Mouse (Mus musculus) right cerebral cortex, postnatal 36 days (tissue): ENCODE measurements around the gene Cyp2u1.

Source experiments
- DNase-seq, 2 experiments: peaks; one replicate each; pipeline ENCODE4 v3.0.0; 2022; ENCODE audit warnings: low spot score in 2 of 2, mixed read lengths in 1 of 2

Gene Cyp2u1

DNA sequence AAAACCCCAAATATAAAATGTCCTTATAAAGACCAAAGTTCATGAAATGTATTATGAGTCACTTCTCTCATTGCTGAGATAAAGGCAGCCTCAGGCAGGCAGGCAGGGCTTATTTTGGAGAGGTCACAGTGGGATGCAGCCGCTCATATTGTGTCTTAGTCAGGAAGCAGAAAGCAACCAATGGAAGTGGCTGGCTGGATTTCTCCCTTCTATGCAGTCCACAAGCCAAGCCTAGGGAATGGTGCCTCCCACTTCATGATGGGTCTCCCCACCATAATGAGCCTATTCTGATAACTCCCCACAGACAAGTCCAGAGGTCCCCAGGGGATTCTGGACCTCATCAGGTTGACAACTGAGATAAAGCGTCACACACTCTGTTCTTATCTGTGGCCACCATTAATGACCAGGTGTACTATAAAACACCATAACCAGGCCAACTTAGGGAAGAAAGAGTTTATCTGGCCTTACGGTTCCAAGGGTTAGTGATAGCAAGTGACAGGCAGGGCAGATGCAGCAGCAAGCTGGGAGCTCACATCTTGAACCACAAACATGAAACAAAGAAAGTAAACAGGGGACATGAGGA, 47.5 kb downstream of the Cyp2u1 start:
- no peak for DNase-seq

DNA sequence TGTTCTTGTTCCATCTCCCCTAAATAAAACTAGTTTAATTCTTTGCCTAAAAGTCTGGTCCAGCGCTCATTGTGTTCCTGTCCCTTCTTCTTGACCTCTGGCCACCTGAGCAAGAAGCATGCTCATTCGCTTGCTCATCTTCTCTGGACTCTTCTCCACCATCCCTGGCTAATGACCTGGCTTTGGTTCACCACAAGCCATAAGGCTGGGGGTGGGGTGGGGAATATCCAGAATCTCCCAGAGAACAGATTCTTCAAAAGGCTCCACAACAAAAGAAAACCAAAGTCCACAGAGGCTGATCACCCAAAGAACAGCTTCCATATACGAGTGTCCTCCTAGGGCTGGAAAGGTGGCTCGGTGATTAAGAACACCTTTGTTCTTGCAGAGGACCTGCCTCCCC, 48.0 kb downstream of the Cyp2u1 start:
- no peak for DNase-seq

DNA sequence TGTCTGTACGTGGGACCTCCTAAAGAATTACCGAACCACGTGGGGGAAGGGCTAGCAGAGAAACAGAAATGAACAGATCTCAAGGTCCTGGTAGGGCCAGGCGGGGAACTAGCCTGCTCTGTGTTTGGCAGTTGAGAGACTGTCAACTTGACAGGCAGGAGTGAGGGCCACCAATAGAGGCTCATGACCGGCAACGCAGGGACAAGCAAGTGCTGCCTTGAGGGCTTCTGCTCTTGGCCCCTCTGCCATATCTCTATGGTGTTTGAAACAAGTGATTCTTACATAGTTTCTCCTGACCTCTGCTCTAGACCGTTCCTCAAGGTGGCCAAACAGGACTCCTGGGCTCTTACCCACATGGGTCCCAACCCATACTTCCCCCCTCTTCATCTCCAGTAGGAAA, 51.4 kb downstream of the Cyp2u1 start:
- no peak for DNase-seq

DNA sequence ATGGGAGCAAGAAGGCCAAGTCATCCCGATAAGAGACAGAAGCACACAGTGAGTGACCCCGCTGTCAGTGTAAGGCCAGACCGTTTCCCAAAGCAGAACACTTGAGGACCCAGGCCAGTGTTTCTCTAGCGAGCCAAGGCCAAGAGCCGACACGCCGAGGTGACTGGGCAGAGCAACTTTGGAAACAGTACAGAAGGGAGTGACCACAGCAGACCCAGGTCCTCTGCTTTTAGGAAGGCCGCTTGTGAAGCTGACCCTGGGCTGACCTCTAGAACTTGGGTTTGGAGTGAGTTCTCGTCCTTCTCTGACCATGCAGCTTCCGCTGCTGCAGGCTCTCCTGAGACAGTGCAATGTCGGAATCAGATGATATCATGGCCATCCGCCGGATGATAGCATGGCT, 52.0 kb downstream of the Cyp2u1 start:
- DNase-seq = no peak

DNA sequence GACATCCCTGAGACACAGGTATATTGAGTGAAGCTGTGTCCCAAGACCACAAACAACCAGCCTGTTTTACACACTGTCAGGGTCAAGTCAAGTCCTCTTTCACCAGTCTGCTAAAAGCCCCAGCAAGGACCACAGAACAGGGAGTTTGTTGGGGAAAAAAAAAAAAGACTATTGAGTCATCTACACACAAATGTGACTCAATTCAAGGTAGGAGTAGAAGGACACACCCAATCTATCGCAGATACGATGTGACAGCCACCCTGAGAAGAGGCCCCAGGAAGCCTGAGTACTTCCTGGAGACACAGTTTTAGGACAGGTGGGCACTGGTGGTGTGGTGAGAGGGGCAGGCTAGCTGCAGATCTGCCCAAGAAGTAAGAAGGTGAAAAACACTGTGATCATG, 52.7 kb downstream of the Cyp2u1 start:
- no peak for DNase-seq

DNA sequence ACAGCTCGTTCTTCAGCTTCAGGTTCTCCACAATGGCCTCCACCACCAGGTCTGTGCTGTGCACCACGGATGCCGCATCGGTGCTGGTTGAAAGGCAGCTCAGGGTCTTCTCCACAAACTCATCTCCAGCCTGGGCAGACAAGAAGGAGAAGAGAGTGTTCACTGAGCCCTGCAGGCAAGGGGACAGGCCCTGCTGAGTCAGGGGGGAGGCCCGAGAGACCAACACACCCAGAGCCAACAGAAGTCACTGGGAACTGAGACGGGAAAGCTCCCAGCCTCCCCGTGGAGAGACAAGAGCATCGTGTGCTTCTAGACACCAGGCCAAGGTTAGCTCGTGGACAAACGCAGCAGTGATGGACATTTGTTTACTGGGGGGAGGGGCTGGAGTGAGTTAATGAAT, 54.6 kb downstream of the Cyp2u1 start:
- DNase-seq = no peak

DNA sequence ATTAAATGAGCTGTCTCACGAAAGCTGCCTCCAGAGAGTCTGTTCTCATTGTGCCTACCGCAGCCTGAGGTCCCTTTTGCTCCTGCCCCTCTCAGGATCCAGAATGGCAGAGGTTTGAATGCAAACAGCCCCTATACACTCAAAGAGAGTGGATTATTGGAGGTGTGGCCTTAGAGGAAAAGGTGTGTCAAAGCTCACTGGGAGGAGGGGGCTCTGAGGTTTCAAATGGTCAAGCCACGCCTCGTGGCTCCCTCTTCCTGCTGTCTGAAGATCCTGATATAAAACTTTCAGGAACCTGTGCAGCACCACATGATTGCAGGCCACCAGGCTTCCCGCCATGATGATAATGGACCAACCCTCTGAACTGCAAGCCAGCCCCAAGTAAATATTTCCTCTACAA, 55.2 kb downstream of the Cyp2u1 start:
- DNase-seq = no peak

DNA sequence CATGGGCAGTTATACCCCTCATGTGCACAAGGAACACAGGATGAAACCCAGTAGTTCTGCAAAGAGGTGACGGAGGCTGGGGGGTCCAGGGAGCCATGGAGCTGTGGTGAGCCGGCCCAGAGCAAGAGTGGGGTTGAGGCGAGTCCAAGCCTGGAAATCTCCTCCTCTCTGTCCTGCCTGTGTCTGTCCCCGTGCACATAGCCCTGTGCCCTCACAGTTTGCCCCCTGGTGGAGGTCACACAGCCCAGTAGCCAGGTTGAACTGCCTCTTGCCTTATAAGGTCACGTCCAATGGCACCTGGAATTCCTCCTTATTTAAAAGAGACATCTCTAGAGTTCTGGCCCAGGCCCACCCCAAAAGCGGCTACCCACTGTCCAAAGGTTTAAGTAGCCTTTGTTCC, 55.6 kb downstream of the Cyp2u1 start:
- DNase-seq = no peak

DNA sequence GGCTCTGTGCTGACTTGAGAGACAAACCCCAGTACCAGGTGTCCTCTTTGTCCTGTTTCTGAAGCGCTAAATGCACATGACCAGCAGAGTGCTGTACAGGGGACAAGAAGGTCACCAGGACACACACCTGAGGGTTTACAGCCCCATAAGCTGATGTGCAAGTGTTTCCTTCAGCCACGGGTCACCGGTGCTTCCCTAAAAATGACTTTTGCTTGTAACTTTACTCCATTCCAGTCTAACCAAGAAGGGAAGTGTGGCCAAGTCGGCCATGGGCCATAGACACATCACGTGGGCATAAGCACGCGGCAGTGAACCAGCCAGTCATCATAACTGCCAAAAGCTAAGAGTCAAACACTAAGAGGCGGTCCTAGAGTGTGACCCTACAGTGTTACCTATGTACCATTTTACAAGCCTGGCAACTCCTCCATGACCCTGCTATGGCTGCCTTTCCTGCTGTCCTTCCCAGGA, 56.4 kb downstream of the Cyp2u1 start:
- no peak for DNase-seq

DNA sequence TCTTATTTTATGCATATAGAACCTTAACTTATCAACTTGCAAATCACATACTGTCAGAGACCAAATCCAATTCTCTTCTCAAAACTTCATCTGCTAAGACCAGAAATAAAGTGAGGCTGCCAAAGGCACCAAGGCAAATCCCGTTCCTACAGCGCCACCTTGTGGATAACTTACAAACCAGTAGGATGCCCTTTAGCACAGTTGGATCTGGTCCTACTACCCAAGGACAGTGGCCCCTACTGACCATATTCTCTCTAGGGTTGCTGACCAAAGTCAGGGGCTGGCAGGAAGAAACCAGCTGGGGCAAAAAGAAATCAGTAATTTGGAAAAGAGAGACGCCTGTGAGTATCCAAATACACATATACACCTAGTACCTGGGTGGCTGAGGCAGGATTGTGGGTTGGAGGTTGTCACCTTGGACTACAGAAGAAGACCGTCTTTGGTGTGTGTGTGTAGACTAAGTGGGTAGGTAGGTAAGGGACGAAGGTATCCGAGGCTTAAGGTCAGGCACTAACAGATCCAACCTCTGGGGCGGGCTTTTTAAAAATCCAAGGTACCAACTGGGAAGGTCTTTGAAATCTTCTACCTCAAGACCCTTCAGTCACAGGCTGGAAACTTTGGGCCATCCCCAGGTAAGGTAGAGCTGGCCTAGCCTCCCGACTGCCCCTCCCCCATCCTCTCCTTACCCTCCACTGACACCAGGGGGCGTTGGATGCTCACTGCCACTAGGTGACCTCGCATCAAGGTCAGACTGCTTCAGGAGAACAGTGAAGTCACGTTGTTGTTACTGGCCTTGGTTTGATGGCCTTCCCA, 57.1 kb downstream of the Cyp2u1 start:
- peak; percentile 20 to 28 for DNase-seq
